24 mouse cellular contexts compared by ENCODE assay signal in genomic region chr1:37530061-37530460, GRCm38 (mm10). TPM values are rescaled to one million over a fixed set of nuclear protein-coding genes. Genes with fewer than 3 reads are reported as not detected.
DNase-seq lines count a peak whose midpoint lies in the region; ATAC-seq and TF ChIP-seq lines count a peak whose summit lies in the region.
"Had no signal": no experiment of that assay in that cellular context is flagged by ENCODE, and none has a peak within 500 bp of the region (broad histone marks: within the 10 kb centered on the region; RNA-seq: fewer than 3 reads in every experiment).

No protein-coding gene starts in this region.

- no peak for TF ChIP-seq CTCF in forebrain, postnatal 0 days (IDR thresholded peaks at IDR 0.05; ENCODE audit: low read depth)
- TF ChIP-seq CTCF in hindbrain, postnatal 0 days (IDR thresholded peaks at IDR 0.05; ENCODE audit: low read depth), result no peak

- WGBS in forebrain, embryonic 15.5 days, result 51% methylated on average over 8 of the region's 8 CpGs
- 49% methylated on average over 8 of the region's 8 CpGs for WGBS in forebrain, postnatal 0 days
- WGBS in hindbrain, postnatal 0 days, result 50% methylated on average over 8 of the region's 8 CpGs
- 79% methylated on average over 8 of the region's 8 CpGs for WGBS in hindbrain, embryonic 10.5 days
- WGBS in midbrain, embryonic 14.5 days, result 49% methylated on average over 8 of the region's 8 CpGs
- 74% methylated on average over 8 of the region's 8 CpGs for WGBS in midbrain, embryonic 11.5 days

- 0 out of 2 replicates have a peak overlapping the region, but pooled peaks have one; percentile 32 for H3K27ac ChIP-seq in forebrain, embryonic 15.5 days (replicated peaks)
- H3K27ac ChIP-seq in forebrain, postnatal 0 days (ENCODE audit: low read depth, low read length), result no peak overlapping the region
- no peak overlapping the region for H3K27ac ChIP-seq in hindbrain, postnatal 0 days
- no peak overlapping the region for H3K27ac ChIP-seq in hindbrain, embryonic 10.5 days
- H3K27ac ChIP-seq in midbrain, embryonic 14.5 days (replicated peaks; ENCODE audit: low read depth, low read length), result no peak overlapping the region
- no peak overlapping the region for H3K27ac ChIP-seq in midbrain, embryonic 11.5 days (ENCODE audit: low read depth, low read length)
- H3K27ac ChIP-seq: forebrain, embryonic 10.5 days; kidney, embryonic 15.5 days; limb, embryonic 13.5 days; liver, embryonic 12.5 days had no signal

- H3K4me3 ChIP-seq in forebrain, embryonic 15.5 days, result no peak overlapping the region
- H3K4me3 ChIP-seq in forebrain, postnatal 0 days (ENCODE audit: low read depth, low read length), result no peak overlapping the region
- no peak overlapping the region for H3K4me3 ChIP-seq in hindbrain, postnatal 0 days (ENCODE audit: low read length)
- no peak overlapping the region for H3K4me3 ChIP-seq in hindbrain, embryonic 10.5 days
- no peak overlapping the region for H3K4me3 ChIP-seq in midbrain, embryonic 14.5 days (replicated peaks; ENCODE audit: low read depth, low read length)
- H3K4me3 ChIP-seq in midbrain, embryonic 11.5 days (ENCODE audit: low read depth, low read length), result no peak overlapping the region
- H3K4me3 ChIP-seq: forebrain, embryonic 10.5 days; heart, embryonic 12.5 days; kidney, embryonic 15.5 days; limb, embryonic 13.5 days; liver, embryonic 12.5 days had no signal

- ATAC-seq in forebrain, embryonic 15.5 days (replicated peaks), result no peak
- no peak for ATAC-seq in forebrain, postnatal 0 days
- 0 out of 2 replicates have a peak, but pooled peaks have one; percentile 41 for ATAC-seq in hindbrain, postnatal 0 days
- no peak for ATAC-seq in midbrain, embryonic 14.5 days (ENCODE audit: low FRiP score, low TSS enrichment)
- ATAC-seq in midbrain, embryonic 11.5 days (ENCODE audit: low FRiP score), result no peak
- ATAC-seq: hindbrain, embryonic 16.5 days; liver, embryonic 12.5 days; Patski had no signal

- H3K9ac ChIP-seq in forebrain, embryonic 15.5 days (replicated peaks), result no peak overlapping the region
- H3K9ac ChIP-seq in forebrain, postnatal 0 days, result no peak overlapping the region
- H3K9ac ChIP-seq in hindbrain, postnatal 0 days (replicated peaks; ENCODE audit: low read length), result no peak overlapping the region
- no peak overlapping the region for H3K9ac ChIP-seq in midbrain, embryonic 14.5 days (replicated peaks; ENCODE audit: low read length)
- no peak overlapping the region for H3K9ac ChIP-seq in midbrain, embryonic 11.5 days (ENCODE audit: low read length)
- H3K9ac ChIP-seq: heart, embryonic 12.5 days; kidney, embryonic 15.5 days; limb, embryonic 13.5 days; liver, embryonic 12.5 days; lung, embryonic 14.5 days had no signal

- no peaks in the 10 kb centered on the region for H3K27me3 ChIP-seq in forebrain, embryonic 15.5 days
- H3K27me3 ChIP-seq in forebrain, postnatal 0 days (ENCODE audit: insufficient read depth, low read length), result no peaks in the 10 kb centered on the region
- H3K27me3 ChIP-seq in hindbrain, postnatal 0 days (ENCODE audit: insufficient read depth, low read length), result no peaks in the 10 kb centered on the region
- no peaks in the 10 kb centered on the region for H3K27me3 ChIP-seq in hindbrain, embryonic 10.5 days (ENCODE audit: insufficient read depth, poor library complexity, severe bottlenecking)
- no peaks in the 10 kb centered on the region for H3K27me3 ChIP-seq in midbrain, embryonic 14.5 days (ENCODE audit: control insufficient read depth, insufficient read depth, low read length)
- H3K27me3 ChIP-seq in midbrain, embryonic 11.5 days (ENCODE audit: control insufficient read depth, insufficient read depth, low read length), result no peaks in the 10 kb centered on the region
- H3K27me3 ChIP-seq: CH12.LX; heart, embryonic 12.5 days; kidney, embryonic 15.5 days; limb, embryonic 13.5 days; liver, embryonic 12.5 days; Patski had no signal

- H3K9me3 ChIP-seq in forebrain, embryonic 15.5 days, result no peaks in the 10 kb centered on the region
- no peaks in the 10 kb centered on the region for H3K9me3 ChIP-seq in forebrain, postnatal 0 days (ENCODE audit: low read length)
- no peaks in the 10 kb centered on the region for H3K9me3 ChIP-seq in hindbrain, postnatal 0 days (ENCODE audit: low read length)
- H3K9me3 ChIP-seq in hindbrain, embryonic 10.5 days, result no peaks in the 10 kb centered on the region
- H3K9me3 ChIP-seq in midbrain, embryonic 14.5 days (ENCODE audit: control insufficient read depth, low read length), result no peaks in the 10 kb centered on the region
- H3K9me3 ChIP-seq in midbrain, embryonic 11.5 days (ENCODE audit: control insufficient read depth, low read length), result no peaks in the 10 kb centered on the region
- H3K9me3 ChIP-seq: forebrain, embryonic 10.5 days; G1E; heart, embryonic 12.5 days; kidney, embryonic 15.5 days; limb, embryonic 13.5 days; liver, embryonic 12.5 days had no signal

- H3K4me2 ChIP-seq in forebrain, embryonic 15.5 days (replicated peaks), result no peak overlapping the region
- H3K4me2 ChIP-seq in forebrain, postnatal 0 days (ENCODE audit: low read depth), result no peak overlapping the region
- no peak overlapping the region for H3K4me2 ChIP-seq in hindbrain, postnatal 0 days (ENCODE audit: low read depth, low read length)
- no peak overlapping the region for H3K4me2 ChIP-seq in midbrain, embryonic 14.5 days (ENCODE audit: low read length)
- H3K4me2 ChIP-seq in midbrain, embryonic 11.5 days, result no peak overlapping the region
- H3K4me2 ChIP-seq: heart, embryonic 12.5 days; kidney, embryonic 15.5 days; limb, embryonic 13.5 days; liver, embryonic 12.5 days; lung, embryonic 14.5 days had no signal

- no peaks in the 10 kb centered on the region for H3K36me3 ChIP-seq in forebrain, embryonic 15.5 days
- no peaks in the 10 kb centered on the region for H3K36me3 ChIP-seq in forebrain, postnatal 0 days (ENCODE audit: insufficient read depth)
- no peaks in the 10 kb centered on the region for H3K36me3 ChIP-seq in hindbrain, postnatal 0 days (ENCODE audit: insufficient read depth, low read length)
- no peaks in the 10 kb centered on the region for H3K36me3 ChIP-seq in hindbrain, embryonic 10.5 days
- H3K36me3 ChIP-seq in midbrain, embryonic 14.5 days (ENCODE audit: control insufficient read depth, insufficient read depth, low read length), result no peaks in the 10 kb centered on the region
- no peaks in the 10 kb centered on the region for H3K36me3 ChIP-seq in midbrain, embryonic 11.5 days (ENCODE audit: control insufficient read depth, insufficient read depth, low read length)
- H3K36me3 ChIP-seq: forebrain, embryonic 10.5 days; heart, embryonic 12.5 days; kidney, embryonic 15.5 days; liver, embryonic 12.5 days had no signal

- no peaks in the 10 kb centered on the region for H3K4me1 ChIP-seq in forebrain, embryonic 15.5 days
- H3K4me1 ChIP-seq in forebrain, postnatal 0 days (ENCODE audit: insufficient read depth), result no peaks in the 10 kb centered on the region
- peaks cover 9% of the 10 kb centered on the region; the same call in 1 of the 2 replicates for H3K4me1 ChIP-seq in hindbrain, postnatal 0 days (ENCODE audit: insufficient read depth, low read length)
- no peaks in the 10 kb centered on the region for H3K4me1 ChIP-seq in hindbrain, embryonic 10.5 days (replicated peaks)
- H3K4me1 ChIP-seq in midbrain, embryonic 14.5 days (ENCODE audit: control insufficient read depth, insufficient read depth, low read length), result peaks cover 3% of the 10 kb centered on the region; the same call in 1 of the 2 replicates
- no peaks in the 10 kb centered on the region for H3K4me1 ChIP-seq in midbrain, embryonic 11.5 days (ENCODE audit: control insufficient read depth, insufficient read depth, low read length)
- H3K4me1 ChIP-seq: heart, embryonic 12.5 days; kidney, embryonic 15.5 days; limb, embryonic 13.5 days had no signal

- no peak for DNase-seq in forebrain, postnatal 0 days
- peak; percentile 33 for DNase-seq in hindbrain, postnatal 0 days (ENCODE audit: low spot score)
- DNase-seq in hindbrain, embryonic 10.5 days (ENCODE audit: low spot score), result no peak
- DNase-seq in midbrain, embryonic 14.5 days, result peak; percentile 25
- no peak for DNase-seq in midbrain, embryonic 11.5 days (ENCODE audit: low spot score, missing footprints)
- DNase-seq in T-cell, adult 2 months (ENCODE audit: low spot score), result peak; percentile 9
- DNase-seq in urinary bladder, postnatal 25 days (ENCODE audit: low spot score), result no peak
- DNase-seq: adrenal gland, adult 2 months; cerebellum, adult 18-20 months; cerebellum, postnatal 14 days; kidney, adult 11 months; kidney, postnatal 4 days; lung, embryonic 14.5 days; thymus, postnatal 14 days had no signal

RNA-seq across cellular contexts. Expression of gene Mgat4a, which starts 10.8 kb away (rescaled TPM):
- 6.2 and 7.2 TPM in 2 replicates for polyA plus RNA-seq in forebrain, embryonic 15.5 days (2015; fragmentation: Nextera tagmentation; extraction: Ambion mirVana)
- total RNA-seq in forebrain, postnatal 0 days (2014; rRNA removed), result 15.7 and 23.4 TPM in 2 replicates
- 5.0 and 8.2 TPM in 2 replicates for polyA plus RNA-seq in forebrain, postnatal 0 days (2015; fragmentation: Nextera tagmentation; extraction: Ambion mirVana)
- total RNA-seq in hindbrain, postnatal 0 days (2014; rRNA removed), result 16.4 and 20.0 TPM in 2 replicates
- 7.8 and 10.5 TPM in 2 replicates for polyA plus RNA-seq in hindbrain, postnatal 0 days (2015; fragmentation: Nextera tagmentation; extraction: Ambion mirVana)
- 1.2 and 2.5 TPM in 2 replicates for polyA plus RNA-seq in hindbrain, embryonic 10.5 days (2016; fragmentation: Nextera tagmentation; extraction: Ambion mirVana)
- 11.6 and 12.9 TPM in 2 replicates for polyA plus RNA-seq in midbrain, embryonic 14.5 days (2014; fragmentation: Nextera tagmentation; extraction: Ambion mirVana)
- polyA plus RNA-seq in midbrain, embryonic 11.5 days (2014; fragmentation: Nextera tagmentation; extraction: Ambion mirVana), result 2.9 and 5.7 TPM in 2 replicates

Comparison
In these comparisons a context has a peak if more than half of its experiments do, and no peak if none do; other contexts are left out.
1. DNase-seq: peak in hindbrain, postnatal 0 days (single experiment), midbrain, embryonic 14.5 days (single experiment) and T-cell, adult 2 months (single experiment); none in forebrain, postnatal 0 days (single experiment), hindbrain, embryonic 10.5 days (single experiment), midbrain, embryonic 11.5 days (single experiment) and urinary bladder, postnatal 25 days (single experiment).